Mouse (Mus musculus): ENCODE results near the gene Olfr538. TPM values are rescaled to one million over a fixed set of nuclear protein-coding genes. Genes with fewer than 3 reads are reported as not detected.
"Not testable (repeated sequence)": the region's sequence is repeated elsewhere in the genome, so short reads cannot be mapped to it uniquely, and the experiment has no call there.

Olfr538 gene
- polyA plus RNA-seq (2012), result not detected in 2 replicates

GRCm38 (mm10) chr7:140567586-140567985, at the start of gene Olfr538:
Olfr538 (plus strand) TSS chr7:140567886.
- Histone ChIP-seq H3K27me3 (ENCODE audit: control insufficient read depth) (no peaks in the 10 kb centered on the region), H3K4me1 (ENCODE audit: control insufficient read depth) (no peaks in the 10 kb centered on the region), H3K9me3 (ENCODE audit: control insufficient read depth, low read length) (peaks cover 6% of the 10 kb centered on the region; the same call in 1 of the 2 replicates), H3K36me3 (ENCODE audit: control insufficient read depth) (no peaks in the 10 kb centered on the region), H3K4me3 (replicated peaks) (no peak within 1 kb of the TSS)
- no peak for TF ChIP-seq TAL1 (IDR thresholded peaks at IDR 0.05; ENCODE audit: low read length)

- H3K4me3 ChIP-seq (replicated peaks), result no peak overlapping the region
- no peaks in the 10 kb centered on the region for H3K4me1 ChIP-seq (ENCODE audit: control insufficient read depth)
- no peaks in the 10 kb centered on the region for H3K9me3 ChIP-seq (ENCODE audit: control insufficient read depth, low read length)
- no peak for TF ChIP-seq TAL1 (IDR thresholded peaks at IDR 0.05; ENCODE audit: low read length)
- TF ChIP-seq GATA1 (IDR thresholded peaks at IDR 0.05; ENCODE audit: low read length), result no peak
- H3K27me3 ChIP-seq (ENCODE audit: control insufficient read depth), result no peaks in the 10 kb centered on the region
- H3K36me3 ChIP-seq (ENCODE audit: control insufficient read depth), result no peaks in the 10 kb centered on the region
Measured at GRCm38 (mm10) chr7:140539746-140540145, 27.9 kb upstream of the Olfr538 start.

- H3K9me3 ChIP-seq (ENCODE audit: control insufficient read depth, low read length); H3K36me3 ChIP-seq (ENCODE audit: control insufficient read depth); H3K4me3 ChIP-seq (replicated peaks); H3K4me1 ChIP-seq (ENCODE audit: control insufficient read depth); H3K27me3 ChIP-seq (ENCODE audit: control insufficient read depth): not testable (repeated sequence)
Measured at GRCm38 (mm10) chr7:140600969-140601368, 33.3 kb downstream of the Olfr538 start, which contains the start of gene Olfr46. Olfr46 (plus strand) TSS chr7:140601269.

Other genes starting within 250 kb of the Olfr538 start
- gene Olfr525, start 247.0 kb upstream of the Olfr538 start, polyA plus RNA-seq (2012), result not detected in 2 replicates
- gene Olfr527, start 233.9 kb upstream of the Olfr538 start, polyA plus RNA-seq (2012), result not detected in 2 replicates
- not detected in 2 replicates for gene Olfr60, start 206.2 kb upstream of the Olfr538 start, polyA plus RNA-seq (2012)
- not detected in 2 replicates for gene Olfr530, start 191.6 kb upstream of the Olfr538 start, polyA plus RNA-seq (2012)
- gene Olfr531, start 165.0 kb upstream of the Olfr538 start, polyA plus RNA-seq (2012), result not detected in 2 replicates
- not detected in 2 replicates for gene Olfr532, start 146.2 kb upstream of the Olfr538 start, polyA plus RNA-seq (2012)
- not detected in 2 replicates for gene Olfr533, start 104.5 kb upstream of the Olfr538 start, polyA plus RNA-seq (2012)
- not detected in 2 replicates for gene Olfr535, start 83.7 kb upstream of the Olfr538 start, polyA plus RNA-seq (2012)
- gene Olfr536, start 60.5 kb upstream of the Olfr538 start, polyA plus RNA-seq (2012), result 0.01 TPM in 1 of 2 replicates, not detected in the other
- not detected in 2 replicates for gene Olfr46, start 33.4 kb downstream of the Olfr538 start, polyA plus RNA-seq (2012)
- not detected in 2 replicates for gene Olfr61, start 61.1 kb downstream of the Olfr538 start, polyA plus RNA-seq (2012)
- gene Olfr53, start 78.6 kb downstream of the Olfr538 start, polyA plus RNA-seq (2012), result not detected in 2 replicates
- 0.01 TPM in 1 of 2 replicates, not detected in the other for gene Olfr539, start 92.0 kb downstream of the Olfr538 start, polyA plus RNA-seq (2012)
- 0.01 TPM in 1 of 2 replicates, not detected in the other for gene Olfr45, start 114.1 kb downstream of the Olfr538 start, polyA plus RNA-seq (2012)
- gene Olfr541, start 129.4 kb downstream of the Olfr538 start, polyA plus RNA-seq (2012), result not detected in 2 replicates
- not detected in 2 replicates for gene Cyp2e1, start 195.9 kb downstream of the Olfr538 start, polyA plus RNA-seq (2012)
- 0.05 TPM in 1 of 2 replicates, not detected in the other for gene Syce1, start 220.0 kb downstream of the Olfr538 start, polyA plus RNA-seq (2012)